Mouse (Mus musculus) right cerebral cortex, postnatal 10 days (tissue): ENCODE data around the gene Gm20388.
A peak's percentile ranks its signal among the peaks of the same experiment; 100 is the strongest.

Source experiments
- DNase-seq, 2 experiments: peaks; one replicate each; pipeline ENCODE4 v3.0.0; 2021; ENCODE audit warnings: low spot score in 2 of 2

The Gm20388 gene

DNA sequence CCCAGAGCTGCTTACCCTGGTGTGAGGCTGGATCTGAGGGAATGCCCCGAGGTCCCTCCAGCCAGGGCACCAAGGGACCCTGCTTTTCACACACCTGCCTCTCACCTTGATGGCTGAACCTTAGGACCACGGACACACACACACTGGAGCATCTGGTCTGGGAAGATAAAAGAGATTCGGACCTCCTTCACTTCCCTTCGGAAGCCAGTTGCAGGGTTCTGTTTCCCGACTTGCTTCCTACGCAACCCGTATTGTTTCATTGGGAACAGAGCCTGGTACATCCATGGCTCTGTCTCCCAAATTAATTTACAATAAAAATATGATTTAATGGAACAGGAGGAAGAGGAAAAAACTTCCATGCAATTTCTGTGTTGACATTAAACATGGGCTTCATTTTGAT is 966.4 kb downstream of the Gm20388 start:
- no peak for DNase-seq

- no peak for DNase-seq
These were observed 969.3 kb downstream of the Gm20388 start for GRCm38 (mm10) chr8:120879928-120880327.

DNA sequence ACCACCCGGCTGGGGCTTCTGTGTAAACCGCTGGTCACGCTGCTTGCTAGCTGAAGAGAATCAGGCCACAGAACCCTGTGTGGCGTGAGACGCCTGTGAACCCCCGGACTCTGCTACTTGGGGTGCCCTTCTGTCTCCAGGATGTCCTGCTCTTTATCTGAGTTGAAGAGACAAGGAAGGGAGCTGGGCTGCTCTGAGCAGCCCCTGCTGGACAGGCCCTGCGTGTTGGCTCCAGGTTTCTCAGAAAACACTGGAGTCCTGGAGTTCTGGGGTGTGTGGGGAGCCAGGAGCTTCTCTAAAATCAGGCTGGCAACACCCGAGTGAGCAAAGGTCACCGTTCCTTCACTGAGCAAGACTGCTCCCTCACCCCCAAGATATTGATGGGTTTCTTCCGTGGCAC is 971.0 kb downstream of the Gm20388 start:
- no peak for DNase-seq

GRCm38 (mm10) chr8:120882657-120883056 is 972.0 kb downstream of the Gm20388 start:
- DNase-seq = no peak

- DNase-seq = no peak
These were observed 972.7 kb downstream of the Gm20388 start for GRCm38 (mm10) chr8:120883369-120883768.

DNA sequence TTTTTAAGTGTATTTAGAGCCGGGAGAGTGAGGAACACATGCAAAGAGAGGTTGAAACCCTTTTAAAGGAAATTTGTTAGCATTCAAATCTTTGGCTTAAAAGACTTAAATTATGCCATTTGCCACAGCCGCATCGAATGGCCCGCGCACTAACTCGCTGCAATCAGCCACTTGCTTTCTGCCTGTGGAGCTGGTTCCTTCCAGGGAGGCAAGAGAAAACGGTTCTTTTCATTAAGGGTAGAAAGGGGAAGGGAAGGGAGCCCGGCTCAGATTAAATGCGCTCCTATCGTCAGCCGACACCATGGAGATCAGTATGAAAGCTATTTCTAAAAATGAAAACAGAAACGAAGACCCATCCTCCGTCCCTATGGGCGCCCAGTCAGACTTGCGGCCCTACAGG is 973.2 kb downstream of the Gm20388 start:
- no peak for DNase-seq

DNA sequence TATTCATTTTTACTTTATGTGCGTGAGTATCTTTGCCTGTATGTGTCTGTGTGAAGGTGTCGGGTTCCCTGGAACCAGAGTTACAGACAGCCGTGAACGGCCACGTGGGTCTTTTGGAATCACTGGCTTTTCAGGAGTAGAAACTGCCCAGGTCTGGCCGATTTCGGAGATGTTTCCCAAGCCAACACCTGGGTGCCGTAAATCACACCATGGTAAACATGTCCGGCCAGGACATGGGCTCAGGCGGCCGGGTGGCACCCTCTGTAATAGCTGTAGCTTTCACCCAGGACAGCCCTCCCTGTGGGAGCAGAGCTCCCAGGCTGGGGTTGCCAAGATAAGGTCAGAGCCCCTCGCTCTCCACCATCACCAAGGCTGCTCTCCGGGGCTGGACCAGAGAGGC is 974.2 kb downstream of the Gm20388 start:
- DNase-seq = no peak

- DNase-seq = no peak
These were observed 976.6 kb downstream of the Gm20388 start for GRCm38 (mm10) chr8:120887254-120887653.

- DNase-seq = no peak
These were observed 977.4 kb downstream of the Gm20388 start for GRCm38 (mm10) chr8:120888005-120888404.

- DNase-seq = no peak
These were observed 978.5 kb downstream of the Gm20388 start for GRCm38 (mm10) chr8:120889189-120889588.

GRCm38 (mm10) chr8:120890068-120890467 is 979.4 kb downstream of the Gm20388 start:
- no peak for DNase-seq

DNA sequence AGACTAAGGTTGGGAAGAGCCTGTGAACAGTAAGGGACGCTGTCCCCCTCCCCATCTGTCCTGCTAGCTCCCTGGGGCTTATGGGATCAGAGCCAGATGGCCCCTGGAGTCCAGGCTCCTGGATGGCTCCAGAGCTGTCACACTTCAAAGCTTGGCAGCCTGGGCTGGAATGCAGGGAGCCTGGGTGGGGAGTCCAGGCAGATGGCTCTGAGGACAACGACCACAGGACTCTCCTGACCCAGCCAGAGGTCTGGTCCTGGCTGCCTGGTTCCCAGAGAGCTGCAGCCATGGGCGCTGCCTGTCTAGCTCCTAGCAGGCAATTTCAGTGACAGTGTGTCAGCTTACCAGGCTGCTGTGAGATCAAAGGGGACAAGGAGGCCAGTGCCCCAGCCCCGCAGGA is 984.4 kb downstream of the Gm20388 start:
- no peak for DNase-seq

DNA sequence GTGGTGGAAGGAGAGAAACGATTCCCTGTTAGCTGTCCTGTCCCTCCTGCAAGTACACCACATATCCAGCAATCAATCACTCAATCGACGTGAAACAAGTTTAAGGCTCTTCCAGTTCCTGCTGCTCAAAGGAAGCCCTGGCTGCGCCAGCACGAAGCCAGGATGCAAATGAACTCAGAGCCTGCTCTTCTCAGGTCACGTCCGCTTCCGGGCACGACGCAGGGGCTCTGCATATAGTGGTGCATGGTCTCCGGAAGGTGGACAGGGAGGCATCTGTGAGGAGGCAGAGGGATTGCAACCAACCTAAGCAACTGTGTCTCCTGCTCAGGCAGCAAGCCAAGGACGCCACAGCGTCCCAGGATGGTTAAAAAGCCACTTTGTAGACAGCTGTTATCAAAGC is 985.0 kb downstream of the Gm20388 start:
- no peak for DNase-seq

GRCm38 (mm10) chr8:120896203-120896602 is 985.6 kb downstream of the Gm20388 start:
- no peak for DNase-seq

GRCm38 (mm10) chr8:120898008-120898407 is 987.4 kb downstream of the Gm20388 start:
- peak; percentile 39 to 51 for DNase-seq

GRCm38 (mm10) chr8:120898828-120899407 is 988.3 kb downstream of the Gm20388 start:
- DNase-seq = no peak

DNA sequence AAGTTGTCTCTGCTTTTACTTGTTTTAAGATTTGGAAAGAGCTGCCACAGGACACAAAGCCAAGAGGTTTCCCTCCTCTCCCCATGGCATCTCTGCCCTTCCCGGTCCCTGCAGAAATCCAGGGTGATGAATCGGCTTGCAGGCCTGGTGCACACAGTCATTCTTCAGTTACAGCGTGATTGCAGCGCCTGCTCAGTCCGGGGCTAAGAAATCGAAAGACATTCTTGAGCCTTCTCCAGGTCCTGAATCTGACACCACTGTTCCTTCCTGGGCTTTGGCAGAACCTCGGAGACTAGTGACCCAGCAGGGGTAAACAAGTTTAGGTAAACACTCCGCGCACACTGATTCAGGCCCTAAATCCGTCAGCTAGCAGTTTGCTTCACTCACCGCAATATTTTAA is 991.7 kb downstream of the Gm20388 start:
- DNase-seq = no peak

- DNase-seq = no peak
These were observed 997.0 kb downstream of the Gm20388 start for GRCm38 (mm10) chr8:120907671-120908070.

- DNase-seq = no peak
These were observed 1000.3 kb downstream of the Gm20388 start for GRCm38 (mm10) chr8:120910936-120911335.

DNA sequence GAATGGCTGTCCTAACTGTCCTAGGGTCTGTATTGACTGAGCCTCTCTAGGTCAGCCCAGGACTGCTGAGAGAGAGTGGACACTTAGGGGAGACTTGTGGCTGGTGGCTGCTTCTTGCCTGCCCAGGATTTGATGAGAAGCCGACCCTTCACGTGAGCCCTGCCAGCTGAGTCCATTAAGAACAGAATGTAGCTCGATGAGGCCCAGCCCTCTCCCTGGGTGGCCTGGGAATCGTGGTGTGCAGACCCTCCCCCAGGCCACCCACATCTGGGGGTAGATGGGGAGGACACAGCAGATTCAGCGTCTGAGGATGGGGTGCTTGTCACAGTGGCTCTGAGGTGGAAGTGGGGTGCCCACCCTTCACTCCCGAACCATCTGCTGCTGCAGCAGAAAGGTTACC is 1001.8 kb downstream of the Gm20388 start:
- DNase-seq = no peak

- peak in 1 of 2 experiments; percentile 39 for DNase-seq
These were observed 1006.3 kb downstream of the Gm20388 start for GRCm38 (mm10) chr8:120916831-120917435.

GRCm38 (mm10) chr8:120920527-120920926 is 1009.9 kb downstream of the Gm20388 start:
- no peak for DNase-seq

DNA sequence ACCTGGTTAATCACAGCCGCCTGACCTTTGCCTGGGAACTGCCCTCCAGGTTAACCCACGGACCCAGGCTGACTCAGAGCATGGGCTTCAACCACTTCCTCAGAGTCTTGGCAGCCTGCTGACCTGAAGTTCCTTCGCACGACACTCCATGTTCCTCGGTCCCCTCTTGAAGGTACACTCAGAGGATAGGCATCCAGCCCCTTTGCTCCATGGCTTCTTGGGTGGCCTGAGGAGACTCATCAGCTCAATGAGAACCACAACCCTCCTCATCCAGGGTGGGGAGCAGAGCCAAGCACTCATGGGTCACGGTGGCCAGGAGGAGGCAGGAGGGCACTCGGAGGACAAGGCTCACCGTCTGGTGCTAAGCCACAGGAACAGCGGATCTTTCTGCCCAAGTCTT is 1015.6 kb downstream of the Gm20388 start:
- DNase-seq = no peak

GRCm38 (mm10) chr8:120928082-120928481 is 1017.4 kb downstream of the Gm20388 start:
- no peak for DNase-seq
